Mouse (Mus musculus): ENCODE measurements around the gene Tspan18.

- TF ChIP-seq CTCF (IDR thresholded peaks at IDR 0.05; ENCODE audit: borderline replicate concordance, control insufficient read depth, extremely low read depth, insufficient read depth, low read length, poor library complexity) (no peak), POLR2A (IDR thresholded peaks at IDR 0.05; ENCODE audit: control insufficient read depth, extremely low read depth, insufficient read depth, low read length, poor library complexity) (no peak)
Observed at GRCm38 (mm10) chr2:93188020-93188760, 146.1 kb downstream of the Tspan18 start.
